Mouse (Mus musculus): ENCODE measurements around the gene B3gnt8. TPM values are rescaled to one million over a fixed set of nuclear protein-coding genes. Genes with fewer than 3 reads are reported as not detected.
A peak's percentile ranks its signal among the peaks of the same experiment; 100 is the strongest.

The B3gnt8 gene
- total RNA-seq, 1 experiment = 1.7 TPM

GRCm38 (mm10) chr7:25676085-25676781 is 49.8 kb downstream of the B3gnt8 start:
- in situ Hi-C loops (cut with MboI; ENCODE audit: low sequenced_read_pairs in 2 of 2, unreplicated experiment in 2 of 2) = no loop called here
- no peaks in the 10 kb centered on the region for H3K36me3 ChIP-seq (ENCODE audit: control insufficient read depth, insufficient read depth, low read length, poor library complexity, severe bottlenecking)
- H3K4me1 ChIP-seq (ENCODE audit: control insufficient read depth in 2 of 2, insufficient read depth in 2 of 2, low read length in 2 of 2, poor library complexity in 1 of 2) = peaks cover 0 to 6% of the 10 kb centered on the region in 2 experiments; a peak in 1 of 4 replicates
- H3K9ac ChIP-seq (ENCODE audit: insufficient read depth, low read depth, low read length, poor library complexity, severe bottlenecking) = no peak overlapping the region
- H3K9me3 ChIP-seq (ENCODE audit: control insufficient read depth, insufficient read depth, low read depth, low read length) = no peaks in the 10 kb centered on the region
- H3K4me3 ChIP-seq (ENCODE audit: insufficient read depth in 1 of 2, low read depth in 1 of 2, low read length in 2 of 2, poor library complexity in 1 of 2, severe bottlenecking in 1 of 2) = no peak overlapping the region
- no peak for TF ChIP-seq CHD2 (IDR thresholded peaks at IDR 0.05; ENCODE audit: low read depth, low read length)
- TF ChIP-seq HCFC1 (IDR thresholded peaks at IDR 0.05; ENCODE audit: borderline replicate concordance, insufficient read depth, low read length) = no peak
- TF ChIP-seq MAFK (IDR thresholded peaks at IDR 0.05; ENCODE audit: insufficient read depth, low read depth, low read length) = no peak
- TF ChIP-seq ZC3H11A (IDR thresholded peaks at IDR 0.05; ENCODE audit: borderline replicate concordance, low read depth, low read length) = no peak
- TF ChIP-seq ZNF384 (IDR thresholded peaks at IDR 0.05; ENCODE audit: low read depth, low read length) = no peak
- no peak for DNase-seq (ENCODE audit: low read depth, low spot score)
- H3K27ac ChIP-seq (ENCODE audit: insufficient read depth, low read depth, low read length, poor library complexity, severe bottlenecking) = no peak overlapping the region

GRCm38 (mm10) chr7:25677013-25677412 is 50.6 kb downstream of the B3gnt8 start:
- no peak for DNase-seq (ENCODE audit: low read depth, low spot score)
- H3K27ac ChIP-seq (ENCODE audit: insufficient read depth, low read depth, low read length, poor library complexity, severe bottlenecking) = no peak overlapping the region
- H3K4me1 ChIP-seq (ENCODE audit: control insufficient read depth in 2 of 2, insufficient read depth in 2 of 2, low read length in 2 of 2, poor library complexity in 1 of 2) = peaks cover 0 to 6% of the 10 kb centered on the region in 2 experiments; a peak in 1 of 4 replicates
- H3K9ac ChIP-seq (ENCODE audit: insufficient read depth, low read depth, low read length, poor library complexity, severe bottlenecking) = no peak overlapping the region
- in situ Hi-C loops (cut with MboI; ENCODE audit: low sequenced_read_pairs in 2 of 2, unreplicated experiment in 2 of 2) = no loop called here
- TF ChIP-seq HCFC1 (IDR thresholded peaks at IDR 0.05; ENCODE audit: borderline replicate concordance, insufficient read depth, low read length) = no peak
- TF ChIP-seq CHD2 (IDR thresholded peaks at IDR 0.05; ENCODE audit: low read depth, low read length) = no peak
- TF ChIP-seq MAFK (IDR thresholded peaks at IDR 0.05; ENCODE audit: insufficient read depth, low read depth, low read length) = no peak
- no peak for TF ChIP-seq ZC3H11A (IDR thresholded peaks at IDR 0.05; ENCODE audit: borderline replicate concordance, low read depth, low read length)
- no peak for TF ChIP-seq ZNF384 (IDR thresholded peaks at IDR 0.05; ENCODE audit: low read depth, low read length)
- no peaks in the 10 kb centered on the region for H3K36me3 ChIP-seq (ENCODE audit: control insufficient read depth, insufficient read depth, low read length, poor library complexity, severe bottlenecking)
- H3K9me3 ChIP-seq (ENCODE audit: control insufficient read depth, insufficient read depth, low read depth, low read length) = no peaks in the 10 kb centered on the region
- no peak overlapping the region for H3K4me3 ChIP-seq (ENCODE audit: insufficient read depth in 1 of 2, low read depth in 1 of 2, low read length in 2 of 2, poor library complexity in 1 of 2, severe bottlenecking in 1 of 2)

GRCm38 (mm10) chr7:25679971-25680370 is 53.5 kb downstream of the B3gnt8 start:
- Histone ChIP-seq H3K4me3 (ENCODE audit: insufficient read depth in 1 of 2, low read depth in 1 of 2, low read length in 2 of 2, poor library complexity in 1 of 2, severe bottlenecking in 1 of 2) (peak overlapping the region; percentile 85 to 89; a peak in 2 of 4 replicates), H3K4me1 (ENCODE audit: control insufficient read depth in 2 of 2, insufficient read depth in 2 of 2, low read length in 2 of 2, poor library complexity in 1 of 2) (peaks cover 0 to 12% of the 10 kb centered on the region in 2 experiments; a peak in 1 of 4 replicates), H3K27ac (ENCODE audit: insufficient read depth, low read depth, low read length, poor library complexity, severe bottlenecking) (no peak overlapping the region), H3K9me3 (ENCODE audit: control insufficient read depth, insufficient read depth, low read depth, low read length) (no peaks in the 10 kb centered on the region), H3K36me3 (ENCODE audit: control insufficient read depth, insufficient read depth, low read length, poor library complexity, severe bottlenecking) (no peaks in the 10 kb centered on the region), H3K9ac (ENCODE audit: insufficient read depth, low read depth, low read length, poor library complexity, severe bottlenecking) (no peak overlapping the region; the same call in 1 of the 2 replicates)
- DNase-seq (ENCODE audit: low read depth, low spot score) = no peak
- in situ Hi-C loops (cut with MboI; ENCODE audit: low sequenced_read_pairs in 2 of 2, unreplicated experiment in 2 of 2) = no loop called here
- no peak for TF ChIP-seq ZC3H11A (IDR thresholded peaks at IDR 0.05; ENCODE audit: borderline replicate concordance, low read depth, low read length)
- no peak for TF ChIP-seq MAFK (IDR thresholded peaks at IDR 0.05; ENCODE audit: insufficient read depth, low read depth, low read length)
- TF ChIP-seq HCFC1 (IDR thresholded peaks at IDR 0.05; ENCODE audit: borderline replicate concordance, insufficient read depth, low read length) = no peak
- no peak for TF ChIP-seq CHD2 (IDR thresholded peaks at IDR 0.05; ENCODE audit: low read depth, low read length)
- TF ChIP-seq ZNF384 (IDR thresholded peaks at IDR 0.05; ENCODE audit: low read depth, low read length) = no peak

- H3K9ac ChIP-seq (ENCODE audit: insufficient read depth, low read depth, low read length, poor library complexity, severe bottlenecking) = peak within 1 kb of the TSS; percentile 83
- no peak for TF ChIP-seq ZC3H11A (IDR thresholded peaks at IDR 0.05; ENCODE audit: borderline replicate concordance, low read depth, low read length)
- TF ChIP-seq ZNF384 (IDR thresholded peaks at IDR 0.05; ENCODE audit: low read depth, low read length) = no peak
- no peak for TF ChIP-seq MAFK (IDR thresholded peaks at IDR 0.05; ENCODE audit: insufficient read depth, low read depth, low read length)
- TF ChIP-seq HCFC1 (IDR thresholded peaks at IDR 0.05; ENCODE audit: borderline replicate concordance, insufficient read depth, low read length) = no peak
- TF ChIP-seq CHD2 (IDR thresholded peaks at IDR 0.05; ENCODE audit: low read depth, low read length) = no peak
Observed at GRCm38 (mm10) chr7:25680514-25681258, 54.2 kb downstream of the B3gnt8 start, which contains the start of gene B9d2. TSS of gene B9d2 (plus strand) at chr7:25680780.

More at GRCm38 (mm10) chr7:25680514-25681258, 54.2 kb downstream of the B3gnt8 start, which contains the start of gene B9d2:
- H3K27ac ChIP-seq (ENCODE audit: insufficient read depth, low read depth, low read length, poor library complexity, severe bottlenecking) = peak within 1 kb of the TSS; percentile 80
- H3K4me3 ChIP-seq (ENCODE audit: insufficient read depth in 1 of 2, low read depth in 1 of 2, low read length in 2 of 2, poor library complexity in 1 of 2, severe bottlenecking in 1 of 2) = peak within 1 kb of the TSS; percentile 85 to 89
- peaks cover 0 to 12% of the 10 kb centered on the region in 2 experiments; a peak in 1 of 4 replicates for H3K4me1 ChIP-seq (ENCODE audit: control insufficient read depth in 2 of 2, insufficient read depth in 2 of 2, low read length in 2 of 2, poor library complexity in 1 of 2)
- no peaks in the 10 kb centered on the region for H3K9me3 ChIP-seq (ENCODE audit: control insufficient read depth, insufficient read depth, low read depth, low read length)
- no peaks in the 10 kb centered on the region for H3K36me3 ChIP-seq (ENCODE audit: control insufficient read depth, insufficient read depth, low read length, poor library complexity, severe bottlenecking)
- in situ Hi-C loops (cut with MboI; ENCODE audit: low sequenced_read_pairs in 2 of 2, unreplicated experiment in 2 of 2) = no loop called here
- peak; percentile 92 for DNase-seq (ENCODE audit: low read depth, low spot score)

All from ES-E14 (cell line).